Mouse (Mus musculus) midbrain, embryonic 13.5 days (tissue): ENCODE results near the gene Zbtb6. TPM values are rescaled to one million over a fixed set of nuclear protein-coding genes. Genes with fewer than 3 reads are reported as not detected.

Experiments
- ATAC-seq: fragments of 200-750 bp; cut with Nextera tagmentation; 2 replicates; pipeline ENCODE4 v1.8.0; 2017; ENCODE audit warnings: mild to moderate bottlenecking, moderate TSS enrichment, moderate library complexity
- H3K27ac ChIP-seq: fragments of 300-500 bp; sonication (generic); 2 replicates; pipeline ENCODE4 v1.5.1; 2015; ENCODE audit warnings: inconsistent platforms, mild to moderate bottlenecking, moderate library complexity
- H3K27me3 ChIP-seq: fragments of 300-500 bp; sonication (generic); 2 replicates; pipeline ENCODE4 v1.6.1; 2015; ENCODE audit warnings: mild to moderate bottlenecking, inconsistent platforms
- H3K36me3 ChIP-seq: fragments of 300-500 bp; sonication (generic); 2 replicates; pipeline ENCODE4 v1.6.1; 2015; ENCODE audit warnings: mild to moderate bottlenecking, inconsistent platforms
- H3K4me1 ChIP-seq: fragments of 300-500 bp; sonication (generic); replicated peaks from 2 replicates; pipeline ENCODE4 v1.6.1; 2015; ENCODE audit warnings: inconsistent platforms
- H3K4me2 ChIP-seq: fragments of 300-500 bp; sonication (generic); replicated peaks from 2 replicates; pipeline ENCODE4 v1.6.1; 2015; ENCODE audit warnings: moderate library complexity, mild to moderate bottlenecking, inconsistent platforms
- H3K4me3 ChIP-seq: fragments of 300-500 bp; sonication (generic); replicated peaks from 2 replicates; pipeline ENCODE4 v1.5.1; 2015; ENCODE audit warnings: mild to moderate bottlenecking, inconsistent platforms
- H3K9ac ChIP-seq: fragments of 300-500 bp; sonication (generic); replicated peaks from 2 replicates; pipeline ENCODE4 v1.6.1; 2015; ENCODE audit warnings: mild to moderate bottlenecking, inconsistent platforms
- H3K9me3 ChIP-seq: fragments of 300-500 bp; sonication (generic); 2 replicates; pipeline ENCODE4 v1.6.1; 2016; ENCODE audit warnings: mild to moderate bottlenecking, inconsistent platforms
- WGBS: fragments of 180-500 bp; shearing (Covaris S2); methylation state at CpG from one replicate; pipeline ENCODE4 v1.1.7; 2015; 5-methylcytosine and 5-hydroxymethylcytosine counted together
- polyA plus RNA-seq: library from polyadenylated mRNA; unstranded; fragments of >200 nt; fragmentation: Nextera tagmentation; extraction: Ambion mirVana; gene quantifications from 2 replicates; pipeline ENCODE4 v1.2.1, GENCODE M21; 2015

The Zbtb6 gene
- 15.9 TPM in 2 replicates for polyA plus RNA-seq

DNA sequence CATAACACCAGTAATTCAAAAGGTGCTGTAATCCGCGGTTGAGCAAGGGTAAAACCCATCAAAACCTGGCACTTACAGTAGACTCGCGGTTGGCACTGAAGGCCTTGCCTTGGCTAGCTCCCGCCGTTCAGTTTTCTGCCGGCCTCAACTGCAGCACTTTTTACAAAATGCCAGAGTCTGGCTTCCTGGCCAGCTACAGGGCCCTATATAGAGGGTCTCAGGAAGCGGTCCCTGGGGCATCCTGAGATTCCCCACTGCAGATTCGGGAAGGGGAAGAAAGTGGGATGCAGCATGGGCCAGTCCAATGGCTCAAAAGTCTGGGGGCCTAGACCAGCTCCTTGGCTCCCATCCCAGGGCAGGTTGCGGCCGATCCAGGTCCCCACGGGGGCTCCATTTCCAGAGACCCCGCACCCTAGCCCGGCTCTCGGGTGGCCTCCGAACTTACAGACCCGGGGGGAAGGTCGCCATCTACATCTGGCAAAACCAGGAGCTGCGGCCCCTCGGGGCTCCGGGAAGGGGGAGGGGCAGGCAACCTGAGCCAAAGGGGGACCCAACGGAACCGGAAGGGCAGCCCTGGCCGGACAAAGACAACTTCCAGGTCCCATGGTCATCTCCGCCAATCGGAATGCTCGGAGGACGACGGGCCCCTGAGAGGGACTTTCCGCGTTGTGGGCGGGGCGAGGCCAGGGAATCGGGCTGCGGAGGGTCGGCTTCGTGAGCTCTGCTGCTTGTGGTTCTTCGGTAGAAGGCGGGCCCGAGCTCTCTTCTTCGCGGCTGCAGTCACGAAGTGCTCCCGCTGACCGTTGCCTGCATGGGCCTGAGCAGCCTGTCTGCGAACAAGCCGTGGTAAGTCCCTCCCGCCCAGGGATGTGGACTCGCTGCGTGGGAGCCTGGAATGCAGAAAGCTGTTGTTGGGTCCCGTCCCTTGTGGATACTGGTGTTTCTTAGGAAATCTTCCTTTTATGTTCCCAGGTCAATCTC is at the start of gene Zbtb6, which contains the start of the genes Zbtb26 and Rabgap1:
Zbtb6 (minus strand) TSS at position 561 of the 981 bp plus-strand sequence.
Zbtb26 (minus strand) TSS at position 525 of the 981 bp plus-strand sequence.
Rabgap1 (plus strand) TSS at position 669 of the 981 bp plus-strand sequence.
- Histone ChIP-seq H3K27ac (peak within 1 kb of the TSS; percentile 91), H3K27me3 (no peaks in the 10 kb centered on the region), H3K9me3 (no peaks in the 10 kb centered on the region), H3K4me2 (peak within 1 kb of the TSS; percentile 67), H3K9ac (peak within 1 kb of the TSS; percentile 92), H3K4me1 (peaks cover 36% of the 10 kb centered on the region), H3K4me3 (peak within 1 kb of the TSS; percentile 90), H3K36me3 (no peaks in the 10 kb centered on the region)
- ATAC-seq = peak; percentile 99
- under 1% methylated on average over 51 of the region's 51 CpGs for WGBS

DNA sequence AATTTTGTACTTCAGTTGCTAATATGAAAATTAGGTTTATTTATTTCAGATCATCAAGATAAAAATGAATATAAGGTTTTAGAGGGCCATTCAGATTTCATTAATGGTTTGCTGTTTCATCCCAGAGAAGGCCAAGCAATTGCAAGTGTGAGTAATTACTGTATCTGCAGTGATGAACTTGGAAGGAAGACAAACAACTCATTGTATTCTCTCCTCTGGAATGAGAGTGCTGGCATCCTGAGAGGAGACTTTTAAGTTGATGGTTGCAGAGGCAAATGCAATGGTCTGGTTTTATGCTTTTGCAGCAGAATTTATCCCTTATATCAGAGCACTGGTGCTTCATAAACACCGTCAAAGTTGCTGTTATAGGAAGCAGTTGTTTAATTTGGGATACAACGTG is 46.0 kb upstream of the Zbtb6 start:
- Histone ChIP-seq H3K9ac (no peak overlapping the region), H3K4me3 (no peak overlapping the region), H3K27me3 (no peaks in the 10 kb centered on the region), H3K27ac (no peak overlapping the region), H3K9me3 (no peaks in the 10 kb centered on the region), H3K36me3 (peaks cover 65% of the 10 kb centered on the region), H3K4me1 (no peaks in the 10 kb centered on the region), H3K4me2 (no peak overlapping the region)
- 96% methylated on average over 2 of the region's 2 CpGs for WGBS
- ATAC-seq = no peak

DNA sequence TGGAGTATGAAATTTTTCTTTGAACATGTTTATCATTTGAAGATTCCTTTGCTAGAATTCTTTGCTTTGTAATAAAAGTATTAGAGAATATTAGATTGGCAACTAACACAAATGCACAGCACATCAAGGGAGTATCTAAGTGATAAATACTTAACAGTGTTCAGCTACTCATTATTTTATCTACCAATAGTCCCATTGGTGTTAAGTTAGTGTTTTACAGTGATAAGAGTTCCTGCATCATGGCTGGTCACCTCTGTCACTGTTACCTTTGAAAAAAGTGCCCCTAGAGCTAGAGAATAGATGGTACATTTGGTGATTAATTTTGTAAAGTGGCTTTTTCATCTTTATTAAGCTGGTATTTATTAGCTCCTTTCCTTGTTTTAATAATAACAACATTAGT is 43.4 kb upstream of the Zbtb6 start:
- no peaks in the 10 kb centered on the region for H3K27me3 ChIP-seq
- no peaks in the 10 kb centered on the region for H3K4me1 ChIP-seq
- H3K9ac ChIP-seq = no peak overlapping the region
- H3K4me3 ChIP-seq = no peak overlapping the region
- no peak for ATAC-seq
- no peak overlapping the region for H3K27ac ChIP-seq
- H3K4me2 ChIP-seq = no peak overlapping the region
- H3K36me3 ChIP-seq = peaks cover 59% of the 10 kb centered on the region
- H3K9me3 ChIP-seq = no peaks in the 10 kb centered on the region

DNA sequence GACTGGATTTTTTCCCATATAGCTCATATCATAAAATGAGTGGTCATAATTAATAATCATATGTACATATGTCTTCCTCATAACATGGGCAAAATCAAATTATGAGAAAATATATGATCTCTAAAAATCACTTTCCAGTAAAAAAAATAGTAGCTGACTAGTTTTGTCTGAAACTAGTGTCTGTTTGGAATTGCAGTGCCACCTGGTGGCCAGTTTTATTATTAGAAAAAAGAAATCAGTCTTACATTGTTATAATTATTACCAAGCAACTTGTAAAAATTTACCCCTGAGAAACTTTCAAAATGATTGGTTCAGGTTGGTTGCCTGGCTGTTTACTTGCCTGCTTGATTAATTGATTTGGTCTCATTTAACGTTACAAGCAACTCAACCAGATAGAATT is 42.4 kb upstream of the Zbtb6 start:
- ATAC-seq = no peak
- no peaks in the 10 kb centered on the region for H3K27me3 ChIP-seq
- no peaks in the 10 kb centered on the region for H3K9me3 ChIP-seq
- H3K27ac ChIP-seq = no peak overlapping the region
- 92% methylated on average over 1 of the region's 1 CpGs for WGBS
- H3K4me3 ChIP-seq = no peak overlapping the region
- no peak overlapping the region for H3K4me2 ChIP-seq
- H3K9ac ChIP-seq = no peak overlapping the region
- peaks cover 55% of the 10 kb centered on the region for H3K36me3 ChIP-seq
- H3K4me1 ChIP-seq = no peaks in the 10 kb centered on the region

DNA sequence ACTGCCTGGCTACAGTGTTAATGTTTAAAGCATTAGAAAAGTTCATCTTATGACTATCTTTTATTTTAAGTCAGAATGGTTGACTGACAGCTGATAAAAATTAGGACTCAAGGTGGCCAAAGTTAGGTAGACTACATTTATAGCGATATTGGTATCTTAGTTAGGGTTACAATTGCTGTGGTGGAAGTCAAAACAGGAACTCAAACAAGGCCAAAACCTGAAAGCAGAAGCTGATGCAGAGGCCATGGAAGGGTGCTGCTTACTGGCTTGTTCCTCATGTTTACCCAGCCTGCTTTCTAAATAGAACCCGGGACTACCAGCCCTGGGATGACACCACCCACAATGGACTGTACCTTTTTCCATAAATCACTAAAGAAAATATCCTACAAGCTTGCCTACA is 41.2 kb upstream of the Zbtb6 start:
- Histone ChIP-seq H3K36me3 (peaks cover 43% of the 10 kb centered on the region), H3K9ac (no peak overlapping the region), H3K27ac (no peak overlapping the region), H3K4me1 (no peaks in the 10 kb centered on the region), H3K4me2 (no peak overlapping the region), H3K27me3 (no peaks in the 10 kb centered on the region), H3K4me3 (no peak overlapping the region), H3K9me3 (no peaks in the 10 kb centered on the region)
- WGBS = 88% methylated on average over 2 of the region's 2 CpGs
- ATAC-seq = no peak

DNA sequence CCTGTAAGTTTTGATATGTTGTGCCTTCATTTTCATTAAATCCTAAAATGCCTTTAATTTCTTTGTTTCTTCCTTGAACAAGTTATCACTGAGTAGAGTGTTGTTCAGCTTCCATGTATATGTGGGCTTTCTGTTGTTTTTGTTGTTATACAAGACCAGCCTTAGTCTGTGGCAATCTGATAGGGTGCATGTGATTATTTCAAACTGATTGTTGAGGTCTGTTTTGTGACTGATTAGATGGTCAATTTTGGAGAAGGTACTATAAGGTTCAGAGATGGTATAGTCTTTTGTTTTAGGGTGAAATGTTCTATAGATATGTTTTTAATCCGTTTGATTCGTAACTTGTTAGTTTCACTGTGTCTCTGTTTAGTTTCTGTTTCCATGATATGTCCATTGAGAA is 37.1 kb upstream of the Zbtb6 start:
- Histone ChIP-seq H3K4me3 (no peak overlapping the region), H3K4me1 (no peaks in the 10 kb centered on the region), H3K36me3 (peaks cover 57% of the 10 kb centered on the region), H3K27me3 (no peaks in the 10 kb centered on the region), H3K9me3 (no peaks in the 10 kb centered on the region), H3K4me2 (no peak overlapping the region), H3K9ac (no peak overlapping the region), H3K27ac (no peak overlapping the region)
- no peak for ATAC-seq
- 95% methylated on average over 2 of the region's 2 CpGs for WGBS

DNA sequence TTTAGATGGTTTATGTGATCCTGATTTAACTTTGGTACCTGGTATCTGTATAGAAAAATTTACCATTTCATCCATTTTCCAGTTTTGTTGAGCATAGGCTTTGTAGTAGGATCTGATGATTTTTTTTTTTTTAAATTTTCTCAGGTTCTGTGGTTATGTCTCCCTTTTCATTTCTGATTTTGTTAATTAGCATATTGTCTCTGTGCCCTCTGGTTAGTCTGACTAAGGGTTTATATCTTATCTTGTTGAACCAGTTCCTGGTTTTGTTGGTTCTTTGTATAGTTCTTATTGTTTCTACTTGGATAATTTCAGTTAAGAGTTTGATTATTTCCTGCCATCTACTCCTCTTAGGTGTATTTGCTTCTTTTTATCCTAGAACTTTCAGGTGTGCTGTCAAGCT is 36.6 kb upstream of the Zbtb6 start:
- ATAC-seq = no peak
- no peak overlapping the region for H3K4me3 ChIP-seq
- no peaks in the 10 kb centered on the region for H3K9me3 ChIP-seq
- H3K4me1 ChIP-seq = no peaks in the 10 kb centered on the region
- no peak overlapping the region for H3K4me2 ChIP-seq
- H3K27me3 ChIP-seq = no peaks in the 10 kb centered on the region
- H3K36me3 ChIP-seq = peaks cover 56% of the 10 kb centered on the region
- H3K9ac ChIP-seq = no peak overlapping the region
- no peak overlapping the region for H3K27ac ChIP-seq

DNA sequence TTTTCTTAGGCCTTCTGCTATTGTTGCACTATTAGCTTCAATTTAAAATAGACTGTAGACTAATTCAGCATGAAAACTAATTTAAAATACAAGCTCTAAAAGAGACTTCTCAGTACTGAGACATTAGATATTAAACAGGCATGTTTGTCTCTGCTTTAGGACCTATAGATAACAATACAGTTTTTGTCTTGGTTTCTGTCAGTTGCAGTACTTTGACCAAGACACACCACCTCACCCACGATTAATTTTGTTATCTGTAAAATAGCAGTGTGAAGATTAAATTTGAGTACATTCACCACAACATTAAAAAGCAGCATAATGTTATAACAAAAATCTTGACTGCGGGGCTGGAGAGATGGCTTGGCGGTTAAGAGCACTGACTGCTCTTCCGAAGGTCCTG is 23.3 kb upstream of the Zbtb6 start:
- Histone ChIP-seq H3K4me3 (no peak overlapping the region), H3K4me1 (no peaks in the 10 kb centered on the region), H3K4me2 (no peak overlapping the region), H3K9me3 (no peaks in the 10 kb centered on the region), H3K27me3 (no peaks in the 10 kb centered on the region), H3K9ac (no peak overlapping the region), H3K27ac (no peak overlapping the region), H3K36me3 (peaks cover 14% of the 10 kb centered on the region)
- no peak for ATAC-seq
- WGBS = 97% methylated on average over 4 of the region's 4 CpGs

DNA sequence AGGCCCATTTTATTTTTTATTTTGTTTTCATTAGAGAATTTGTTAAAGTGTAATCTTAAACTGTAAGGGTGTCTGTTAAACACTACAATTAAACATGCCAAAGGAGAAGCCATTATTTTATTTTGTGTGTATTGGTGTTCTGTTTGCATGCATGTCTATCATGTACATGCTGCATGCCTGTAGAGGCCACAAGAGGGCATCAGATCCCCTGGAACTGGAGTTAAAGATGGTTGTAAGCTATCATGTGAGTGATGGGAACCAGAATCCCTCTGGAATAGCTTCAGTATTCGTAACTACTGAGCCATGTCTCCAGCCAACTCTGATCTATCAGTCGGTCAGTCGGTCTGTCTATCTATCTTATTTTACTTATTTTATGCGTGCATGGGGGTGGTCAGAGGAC is 17.7 kb upstream of the Zbtb6 start:
- Histone ChIP-seq H3K4me2 (no peak overlapping the region), H3K9ac (no peak overlapping the region), H3K36me3 (0 out of 2 replicates have a peak, but pooled peaks cover 9% of the 10 kb centered on the region), H3K9me3 (no peaks in the 10 kb centered on the region), H3K4me3 (no peak overlapping the region), H3K27ac (no peak overlapping the region), H3K4me1 (no peaks in the 10 kb centered on the region), H3K27me3 (no peaks in the 10 kb centered on the region)
- WGBS = over 99% methylated on average over 4 of the region's 4 CpGs
- no peak for ATAC-seq

DNA sequence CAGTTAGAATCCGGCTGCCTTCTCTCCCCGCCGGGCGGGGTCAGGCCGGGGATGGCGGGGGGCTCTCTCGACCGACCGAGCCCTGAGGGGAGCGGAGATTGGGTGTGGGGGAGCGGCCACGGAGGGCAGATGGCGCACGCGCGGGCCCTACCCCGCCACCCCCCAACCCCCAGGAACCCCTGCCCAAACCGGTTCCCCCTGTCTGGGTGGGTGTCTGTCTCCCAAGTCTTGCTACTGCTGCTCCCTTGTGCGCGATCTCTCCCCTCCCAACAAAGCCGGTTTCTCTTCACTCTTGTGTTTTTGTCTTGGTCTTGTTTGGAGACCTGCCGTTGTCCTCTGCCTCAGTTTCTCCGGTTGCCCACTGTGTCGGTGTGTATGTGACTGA is 9.4 kb upstream of the Zbtb6 start:
- Histone ChIP-seq H3K9me3 (no peaks in the 10 kb centered on the region), H3K4me2 (peak overlapping the region; percentile 74), H3K9ac (peak overlapping the region; percentile 90), H3K27ac (peak overlapping the region; percentile 83), H3K27me3 (no peaks in the 10 kb centered on the region), H3K36me3 (no peaks in the 10 kb centered on the region), H3K4me1 (peaks cover 19% of the 10 kb centered on the region), H3K4me3 (peak overlapping the region; percentile 71)
- WGBS = under 1% methylated on average over 24 of the region's 24 CpGs
- ATAC-seq = peak; percentile 89

DNA sequence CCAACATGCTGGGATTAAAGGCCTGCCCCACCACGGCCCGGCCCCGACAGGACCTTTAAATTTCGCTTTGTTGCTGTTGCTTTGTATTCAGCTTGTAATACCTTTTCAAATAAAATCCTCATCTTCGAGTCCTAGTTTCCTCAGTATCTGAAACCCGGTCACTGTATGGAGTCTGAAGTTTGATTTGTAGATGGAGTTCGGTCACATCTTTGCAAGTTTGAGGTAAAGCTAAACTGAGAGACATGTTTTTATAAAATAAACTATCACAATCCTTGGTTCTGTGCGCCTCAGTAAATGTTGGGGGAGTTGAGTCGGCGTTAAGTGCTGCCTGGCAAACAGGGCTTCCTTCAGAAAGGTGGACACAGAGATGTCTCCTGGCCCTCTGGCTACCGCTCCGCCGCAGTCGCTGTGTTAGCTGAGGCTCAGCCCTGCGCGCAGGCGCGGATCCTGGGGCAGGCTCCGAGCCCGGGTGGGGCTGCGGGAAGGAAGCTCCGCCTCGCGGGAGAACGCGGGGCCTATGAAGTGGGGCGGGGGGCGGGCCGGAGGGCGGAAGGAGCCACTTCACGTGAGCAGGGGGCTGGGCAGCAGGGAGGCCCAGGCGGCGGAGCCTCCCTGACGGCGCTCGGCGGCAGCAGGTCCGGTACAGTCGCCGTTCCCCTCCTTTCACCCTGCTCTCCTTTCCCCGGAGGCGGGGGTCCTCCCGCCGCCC is 8.8 kb upstream of the Zbtb6 start:
- Histone ChIP-seq H3K9ac (peak overlapping the region; percentile 90), H3K36me3 (no peaks in the 10 kb centered on the region), H3K27me3 (no peaks in the 10 kb centered on the region), H3K4me3 (peak overlapping the region; percentile 71), H3K27ac (peak overlapping the region; percentile 83), H3K9me3 (no peaks in the 10 kb centered on the region), H3K4me2 (peak overlapping the region; percentile 74), H3K4me1 (peaks cover 19% of the 10 kb centered on the region)
- 9% methylated on average over 38 of the region's 44 CpGs for WGBS
- peak; percentile 99 for ATAC-seq

DNA sequence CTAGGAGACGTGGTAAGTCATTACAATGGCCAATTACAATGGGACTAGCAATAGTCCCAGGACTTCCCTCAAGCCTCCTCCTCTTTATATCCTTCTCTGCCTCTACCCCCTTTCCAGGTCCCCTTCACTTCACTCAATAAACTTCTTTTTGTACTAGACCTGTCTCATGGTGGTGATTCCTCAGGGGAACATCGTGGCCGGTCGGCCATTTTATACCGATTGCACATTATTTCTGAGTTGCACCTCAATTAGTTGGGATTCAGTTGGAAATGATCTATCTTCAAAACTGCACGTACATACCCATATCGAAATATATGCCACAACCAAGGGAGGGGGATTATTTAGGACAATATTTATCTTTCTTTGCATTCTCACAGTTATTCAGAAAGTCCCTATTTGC is 11.4 kb downstream of the Zbtb6 start:
- ATAC-seq = peak; percentile 47
- peaks cover 23% of the 10 kb centered on the region for H3K4me1 ChIP-seq
- H3K27me3 ChIP-seq = no peaks in the 10 kb centered on the region
- H3K36me3 ChIP-seq = peaks cover 30% of the 10 kb centered on the region
- peak overlapping the region; percentile 99 for H3K27ac ChIP-seq
- 23% methylated on average over 7 of the region's 7 CpGs for WGBS
- H3K4me3 ChIP-seq = peak overlapping the region; percentile 91
- H3K9me3 ChIP-seq = no peaks in the 10 kb centered on the region
- H3K9ac ChIP-seq = peak overlapping the region; percentile 83
- H3K4me2 ChIP-seq = peak overlapping the region; percentile 92
